Mouse (Mus musculus): ENCODE results near the gene Vmn2r49.
"Not testable (repeated sequence)": the region's sequence is repeated elsewhere in the genome, so short reads cannot be mapped to it uniquely, and the experiment has no call there.

Vmn2r49 gene

GRCm38 (mm10) chr7:9992157-9992556 is at the start of gene Vmn2r49:
Vmn2r49 (minus strand) TSS chr7:9992257.
- DNase-seq = not testable (repeated sequence)

GRCm38 (mm10) chr7:9953485-9953884 is 38.6 kb downstream of the Vmn2r49 start, which contains the start of gene Vmn2r48:
Vmn2r48 (minus strand) TSS chr7:9953585.
- DNase-seq = not testable (repeated sequence)
